In the genomic region with DNA sequence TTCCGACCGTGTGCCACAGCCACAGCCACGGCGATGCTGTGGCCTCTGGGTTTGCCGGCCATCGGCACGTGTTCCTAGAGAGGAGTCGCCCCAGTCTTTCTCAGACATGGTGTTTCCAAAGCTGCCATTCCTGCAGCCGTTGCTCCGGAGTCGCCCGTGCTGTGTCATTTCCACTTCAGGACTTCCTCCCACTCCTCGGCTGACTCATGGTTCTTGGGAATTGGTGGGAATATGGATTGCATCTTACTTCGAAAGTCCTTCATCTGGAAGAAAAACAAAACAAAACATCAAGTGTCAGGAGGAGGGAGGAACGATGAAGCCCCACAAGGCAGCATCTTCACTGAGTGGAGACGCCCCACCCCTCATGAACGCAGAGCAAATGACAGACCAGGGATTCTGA, we compare ENCODE assay signal across 32 mouse cellular contexts. TPM values are rescaled to one million over a fixed set of nuclear protein-coding genes. Genes with fewer than 3 reads are reported as not detected.
DNase-seq lines count a peak whose midpoint lies in the region; ATAC-seq and TF ChIP-seq lines count a peak whose summit lies in the region.
"Had no signal": no experiment of that assay in that cellular context is flagged by ENCODE, and none has a peak within 500 bp of the region (broad histone marks: within the 10 kb centered on the region; RNA-seq: fewer than 3 reads in every experiment).

No protein-coding gene starts in this region.

- H3K9me3 ChIP-seq in MEL (replicated peaks; ENCODE audit: insufficient read depth, low read length): no peaks in the 10 kb centered on the region
- H3K9me3 ChIP-seq: embryonic facial prominence, embryonic 10.5 days; embryonic facial prominence, embryonic 13.5 days; forebrain, embryonic 10.5 days; forebrain, embryonic 13.5 days; G1E; hindbrain, embryonic 12.5 days; hindbrain, embryonic 15.5 days had no signal

- no peak for TF ChIP-seq CTCF in MEL (IDR thresholded peaks at IDR 0.05 in 2 of 3, conservative IDR thresholded peaks at IDR 0.05 in 1 of 3; ENCODE audit: control insufficient read depth in 1 of 3, insufficient read depth in 1 of 3, low read depth in 2 of 3, low read length in 3 of 3, poor library complexity in 1 of 3, severe bottlenecking in 1 of 3)

- H3K36me3 ChIP-seq in MEL (ENCODE audit: control insufficient read depth in 1 of 2, insufficient read depth in 2 of 2, low read length in 2 of 2): peaks cover 3 to 27% of the 10 kb centered on the region in 2 experiments; a peak in 3 of 4 replicates

- H3K27me3 ChIP-seq in MEL (ENCODE audit: control insufficient read depth in 1 of 2, insufficient read depth in 2 of 2, low read length in 2 of 2): no peaks in the 10 kb centered on the region
- H3K27me3 ChIP-seq: CH12.LX; embryonic facial prominence, embryonic 13.5 days; hindbrain, embryonic 12.5 days; hindbrain, embryonic 15.5 days had no signal

- ATAC-seq in erythroid progenitor cell, adult 5-6 weeks (replicated peaks; ENCODE audit: low FRiP score, poor library complexity, severe bottlenecking): 0 out of 2 replicates have a peak, but pooled peaks have one; percentile 14
- ATAC-seq: forebrain, embryonic 13.5 days; forebrain, embryonic 16.5 days had no signal

- no peak; a peak in 2 of 4 replicates for TF ChIP-seq POLR2A in MEL (IDR thresholded peaks at IDR 0.05; ENCODE audit: control insufficient read depth in 1 of 2, insufficient read depth in 1 of 2, low read depth in 1 of 2, low read length in 2 of 2, poor library complexity in 1 of 2)

- H3K4me1 ChIP-seq in MEL (ENCODE audit: control insufficient read depth in 1 of 2, insufficient read depth in 2 of 2, low read length in 2 of 2): peaks cover 2 to 25% of the 10 kb centered on the region in 2 experiments; a peak in 3 of 4 replicates
- H3K4me1 ChIP-seq: forebrain, embryonic 13.5 days; hindbrain, embryonic 12.5 days had no signal

- H3K79me2 ChIP-seq in MEL (ENCODE audit: control insufficient read depth, insufficient read depth, low read length, poor library complexity): peaks cover 12% of the 10 kb centered on the region

- no peak overlapping the region for H3K27ac ChIP-seq in MEL (ENCODE audit: control insufficient read depth, low read depth, low read length)
- H3K27ac ChIP-seq: embryonic facial prominence, embryonic 10.5 days; embryonic facial prominence, embryonic 13.5 days; forebrain, embryonic 10.5 days; forebrain, embryonic 13.5 days; gastrocnemius, adult 2 months; hindbrain, embryonic 12.5 days; hindbrain, embryonic 15.5 days had no signal

- no peak overlapping the region for H3K9ac ChIP-seq in MEL (ENCODE audit: control insufficient read depth, low read depth, low read length, poor library complexity, severe bottlenecking)
- H3K9ac ChIP-seq: embryonic facial prominence, embryonic 13.5 days; forebrain, embryonic 13.5 days; hindbrain, embryonic 12.5 days; hindbrain, embryonic 15.5 days had no signal

- no peak for TF ChIP-seq EP300 in MEL (IDR thresholded peaks at IDR 0.05; ENCODE audit: low read depth in 1 of 2, low read length in 2 of 2)

- H3K4me3 ChIP-seq in MEL (ENCODE audit: control insufficient read depth in 1 of 2, insufficient read depth in 1 of 2, low read depth in 2 of 2, low read length in 2 of 2): no peak overlapping the region
- H3K4me3 ChIP-seq: embryonic facial prominence, embryonic 10.5 days; embryonic facial prominence, embryonic 13.5 days; erythroblast, embryonic 14.5 days; forebrain, embryonic 10.5 days; forebrain, embryonic 13.5 days; gastrocnemius, adult 2 months; hindbrain, embryonic 12.5 days; hindbrain, embryonic 15.5 days had no signal

- no peak for TF ChIP-seq RAD21 in MEL (IDR thresholded peaks at IDR 0.05; ENCODE audit: low read depth, low read length)

- DNase-seq in frontal cortex, postnatal 36 days (ENCODE audit: low spot score in 2 of 2): peak; percentile 39 to 57
- DNase-seq in frontal cortex, postnatal 14 days (ENCODE audit: low spot score in 2 of 2): no peak
- peak; percentile 72 for DNase-seq in right cerebral cortex, adult 18-20 months
- DNase-seq in right cerebral cortex, postnatal 10 days (ENCODE audit: low spot score in 2 of 2): no peak
- DNase-seq in MEL (ENCODE audit: low read depth, low spot score): no peak
- DNase-seq in lung, postnatal 36 days: no peak
- DNase-seq: adrenal gland, adult 2 months; adrenal gland, postnatal 14 days; B cell, adult 2 months; cerebellum, adult 11-12 months; cerebellum, adult 8-10 months; cerebellum, postnatal 10 days; cerebellum, postnatal 36 days; embryo, embryonic 11 days; gastrocnemius, adult 2 months; gastrocnemius, postnatal 14 days; heart, adult 11 months had no signal

TF ChIP-seq in MEL, 35 proteins besides CTCF, POLR2A, EP300 and RAD21:
- TF ChIP-seq ZC3H11A (IDR thresholded peaks at IDR 0.05; ENCODE audit: low read depth, low read length): no peak
- TF ChIP-seq MAZ (IDR thresholded peaks at IDR 0.05; ENCODE audit: low read depth, low read length): 0 out of 2 replicates have a peak, but pooled peaks have one; percentile 32
- TF ChIP-seq POLR2AphosphoS2 (IDR thresholded peaks at IDR 0.05; ENCODE audit: low read length): peak; percentile 2; the same call in 1 of the 2 replicates
- no peak for TF ChIP-seq USF1 (IDR thresholded peaks at IDR 0.05; ENCODE audit: low read depth, low read length)
- no peak for TF ChIP-seq GATA1 (IDR thresholded peaks at IDR 0.05; ENCODE audit: low read depth, low read length)
- 0 out of 2 replicates have a peak, but pooled peaks have one; percentile 66 for TF ChIP-seq POLR2AphosphoS5 (IDR thresholded peaks at IDR 0.05; ENCODE audit: borderline replicate concordance, low read depth, low read length)
- TF ChIP-seq NRF1 (IDR thresholded peaks at IDR 0.05; ENCODE audit: insufficient read depth, low read depth, low read length, poor library complexity, severe bottlenecking): no peak

RNA-seq across cellular contexts. Expression of gene Ldhal6b, which starts 7.4 kb away (rescaled TPM):
- 0.31 and 0.39 TPM in 2 replicates for total RNA-seq in MEL (2012; rRNA removed)
- polyA plus RNA-seq in MEL (2012; ENCODE audit: insufficient read depth in 1 of 2, insufficient read length in 2 of 2, low read depth in 1 of 2, low replicate concordance in 2 of 2, missing spikeins in 1 of 2): not detected
- total RNA-seq in erythroid progenitor cell, adult 5-6 weeks (2015; ENCODE audit: low replicate concordance): not detected in 2 replicates
- total RNA-seq in erythroid progenitor cell, adult 5-6 weeks (2017; ENCODE audit: low replicate concordance): 0.39 TPM in 1 of 2 replicates, not detected in the other
- total RNA-seq: hematopoietic stem cell, adult 5-6 weeks had no signal
- polyA plus RNA-seq: embryonic facial prominence, embryonic 10.5 days; embryonic facial prominence, embryonic 13.5 days; erythroblast, embryonic 14.5 days; forebrain, embryonic 10.5 days; forebrain, embryonic 13.5 days; forebrain, embryonic 16.5 days; heart, embryonic 11.5 days; heart, embryonic 14.5 days; heart, postnatal 0 days; hindbrain, embryonic 12.5 days; hindbrain, embryonic 15.5 days had no signal

RNA-seq across cellular contexts. Expression of gene Tmem242, which starts 28.9 kb away (rescaled TPM):
- total RNA-seq in MEL (2012; rRNA removed): 27.0 and 28.2 TPM in 2 replicates
- 10 to 100 TPM in 1 of 2 experiments, not detected in 1; 49.2 TPM for polyA plus RNA-seq in MEL (2012; ENCODE audit: insufficient read depth in 1 of 2, insufficient read length in 2 of 2, low read depth in 1 of 2, low replicate concordance in 2 of 2, missing spikeins in 1 of 2)
- total RNA-seq in erythroid progenitor cell, adult 5-6 weeks (2015; ENCODE audit: low replicate concordance): 6.5 and 12.2 TPM in 2 replicates
- total RNA-seq in erythroid progenitor cell, adult 5-6 weeks (2017; ENCODE audit: low replicate concordance): 2.1 and 8.6 TPM in 2 replicates

Comparison
In these comparisons a context has a peak if more than half of its experiments do, and no peak if none do; other contexts are left out.
1. DNase-seq: peak in frontal cortex, postnatal 36 days (2 of 2) and right cerebral cortex, adult 18-20 months (single experiment); none in frontal cortex, postnatal 14 days (0 of 2), right cerebral cortex, postnatal 10 days (0 of 2), MEL (single experiment) and lung, postnatal 36 days (single experiment).